Mouse (Mus musculus): ENCODE data around the gene Set.

Set gene

GRCm38 (mm10) chr2:30087310-30087709, 30.1 kb downstream of the Set start:
- no peak for ATAC-seq (ENCODE audit: low TSS enrichment)

GRCm38 (mm10) chr2:30091521-30091920, 34.3 kb downstream of the Set start:
- no peak for ATAC-seq (ENCODE audit: low TSS enrichment)

- no peak for ATAC-seq (ENCODE audit: low TSS enrichment)
These were observed 35.2 kb downstream of the Set start for GRCm38 (mm10) chr2:30092280-30092918.

GRCm38 (mm10) chr2:30093471-30094207, 36.5 kb downstream of the Set start, which contains the start of gene Zdhhc12:
Gene Zdhhc12, minus strand, starts transcription at chr2:30093648.
- ATAC-seq (ENCODE audit: low TSS enrichment), result peak; percentile 93

- no peak for ATAC-seq (ENCODE audit: low TSS enrichment)
These were observed 37.0 kb downstream of the Set start for GRCm38 (mm10) chr2:30094208-30094588.

- no peak for ATAC-seq (ENCODE audit: low TSS enrichment)
These were observed 38.8 kb downstream of the Set start for GRCm38 (mm10) chr2:30095882-30096527.

GRCm38 (mm10) chr2:30100214-30100613, 43.0 kb downstream of the Set start:
- no peak for ATAC-seq (ENCODE audit: low TSS enrichment)

GRCm38 (mm10) chr2:30106364-30106763, 49.2 kb downstream of the Set start:
- ATAC-seq (ENCODE audit: low TSS enrichment), result no peak

- no peak for ATAC-seq (ENCODE audit: low TSS enrichment)
These were observed 50.5 kb downstream of the Set start for GRCm38 (mm10) chr2:30107646-30108045.

- ATAC-seq (ENCODE audit: low TSS enrichment), result no peak
These were observed 51.1 kb downstream of the Set start for GRCm38 (mm10) chr2:30108260-30108659.

GRCm38 (mm10) chr2:30111500-30111899, 54.3 kb downstream of the Set start:
- no peak for ATAC-seq (ENCODE audit: low TSS enrichment)

- ATAC-seq (ENCODE audit: low TSS enrichment), result no peak
These were observed 55.4 kb downstream of the Set start for GRCm38 (mm10) chr2:30112564-30112963.

- peak; percentile 56 for ATAC-seq (ENCODE audit: low TSS enrichment)
These were observed 62.5 kb downstream of the Set start for GRCm38 (mm10) chr2:30119641-30120051.

- no peak for ATAC-seq (ENCODE audit: low TSS enrichment)
These were observed 63.1 kb downstream of the Set start for GRCm38 (mm10) chr2:30120269-30120668.
